Mouse (Mus musculus): ENCODE measurements around the gene Cds1.

Gene Cds1

GRCm38 (mm10) chr5:101764554-101765347 is at the start of gene Cds1:
Gene Cds1, plus strand, starts transcription at chr5:101765130.
- peak; percentile 90 for DNase-seq

GRCm38 (mm10) chr5:101724216-101724615 is 40.7 kb upstream of the Cds1 start:
- peak; percentile 21 for DNase-seq

GRCm38 (mm10) chr5:101724756-101725155 is 40.2 kb upstream of the Cds1 start:
- DNase-seq, result peak; percentile 21

GRCm38 (mm10) chr5:101725703-101726102 is 39.2 kb upstream of the Cds1 start:
- DNase-seq, result peak; percentile 19

- peak; percentile 18 for DNase-seq
These were observed 38.6 kb upstream of the Cds1 start for GRCm38 (mm10) chr5:101726371-101726770.

GRCm38 (mm10) chr5:101728304-101728905 is 36.5 kb upstream of the Cds1 start:
- DNase-seq, result peak; percentile 76

- no peak for DNase-seq
These were observed 27.6 kb upstream of the Cds1 start for GRCm38 (mm10) chr5:101737341-101737740.

GRCm38 (mm10) chr5:101740471-101741223 is 24.3 kb upstream of the Cds1 start:
- DNase-seq, result no peak

- no peak for DNase-seq
These were observed 23.7 kb upstream of the Cds1 start for GRCm38 (mm10) chr5:101741224-101741591.

- no peak for DNase-seq
These were observed 22.9 kb upstream of the Cds1 start for GRCm38 (mm10) chr5:101742014-101742413.

- no peak for DNase-seq
These were observed 22.5 kb upstream of the Cds1 start for GRCm38 (mm10) chr5:101742425-101742824.

GRCm38 (mm10) chr5:101744886-101745285 is 20.0 kb upstream of the Cds1 start:
- no peak for DNase-seq

GRCm38 (mm10) chr5:101753680-101754079 is 11.2 kb upstream of the Cds1 start:
- no peak for DNase-seq

- DNase-seq, result no peak
These were observed 7.3 kb upstream of the Cds1 start for GRCm38 (mm10) chr5:101757669-101758068.

GRCm38 (mm10) chr5:101761685-101762084 is 3.2 kb upstream of the Cds1 start:
- no peak for DNase-seq

GRCm38 (mm10) chr5:101763571-101763970 is 1.4 kb upstream of the Cds1 start:
- DNase-seq, result no peak

- peak; percentile 59 for DNase-seq
These were observed 516 bp downstream of the Cds1 start for GRCm38 (mm10) chr5:101765390-101765901.

GRCm38 (mm10) chr5:101766248-101766647 is 1.3 kb downstream of the Cds1 start:
- peak; percentile 27 for DNase-seq

- DNase-seq, result no peak
These were observed 2.2 kb downstream of the Cds1 start for GRCm38 (mm10) chr5:101767086-101767485.

- DNase-seq, result no peak
These were observed 2.6 kb downstream of the Cds1 start for GRCm38 (mm10) chr5:101767486-101767885.

- DNase-seq, result no peak
These were observed 3.6 kb downstream of the Cds1 start for GRCm38 (mm10) chr5:101768558-101768957.

- DNase-seq, result no peak
These were observed 7.7 kb downstream of the Cds1 start for GRCm38 (mm10) chr5:101772621-101773020.

GRCm38 (mm10) chr5:101775262-101775661 is 10.3 kb downstream of the Cds1 start:
- no peak for DNase-seq

- no peak for DNase-seq
These were observed 11.6 kb downstream of the Cds1 start for GRCm38 (mm10) chr5:101776528-101776927.
